Mouse (Mus musculus) hindbrain, embryonic 15.5 days (tissue): Measurements from ENCODE around the gene Fam45a. TPM values are rescaled to one million over a fixed set of nuclear protein-coding genes. Genes with fewer than 3 reads are reported as not detected.
"Not testable (repeated sequence)": the region's sequence is repeated elsewhere in the genome, so short reads cannot be mapped to it uniquely, and the experiment has no call there.

Experiments used
- ATAC-seq: fragments of 200-750 bp; cut with Nextera tagmentation; 2 replicates; pipeline ENCODE4 v1.8.0; 2017; ENCODE audit warnings: low read depth, moderate number of reproducible peaks, moderate TSS enrichment; ENCODE audit not compliant: low FRiP score
- H3K27ac ChIP-seq: fragments of 300-500 bp; sonication (generic); replicated peaks from 2 replicates; pipeline ENCODE4 v1.5.1; 2015; ENCODE audit warnings: mild to moderate bottlenecking, inconsistent platforms
- H3K27me3 ChIP-seq: fragments of 300-500 bp; sonication (generic); 2 replicates; pipeline ENCODE4 v1.6.1; 2015; ENCODE audit warnings: control low read depth, inconsistent platforms
- H3K36me3 ChIP-seq: fragments of 300-500 bp; sonication (generic); 2 replicates; pipeline ENCODE4 v1.6.1; 2015; ENCODE audit warnings: control low read depth, inconsistent platforms
- H3K4me1 ChIP-seq: fragments of 300-500 bp; sonication (generic); replicated peaks from 2 replicates; pipeline ENCODE4 v1.6.1; 2015; ENCODE audit warnings: control low read depth, inconsistent platforms
- H3K4me2 ChIP-seq: fragments of 300-500 bp; sonication (generic); 2 replicates; pipeline ENCODE4 v1.6.1; 2015; ENCODE audit warnings: moderate library complexity, mild to moderate bottlenecking, inconsistent platforms
- H3K4me3 ChIP-seq: fragments of 300-500 bp; sonication (generic); 2 replicates; pipeline ENCODE4 v1.5.1; 2015; ENCODE audit warnings: mild to moderate bottlenecking, inconsistent platforms
- H3K9ac ChIP-seq: fragments of 300-500 bp; sonication (generic); 2 replicates; pipeline ENCODE4 v1.6.1; 2015; ENCODE audit warnings: inconsistent platforms
- H3K9me3 ChIP-seq: fragments of 300-500 bp; sonication (generic); 2 replicates; pipeline ENCODE4 v1.6.1; 2016; ENCODE audit warnings: control low read depth, inconsistent platforms
- WGBS: fragments of 180-500 bp; shearing (Covaris S2); methylation state at CpG from one replicate; pipeline ENCODE4 v1.1.7; 2015; 5-methylcytosine and 5-hydroxymethylcytosine counted together
- microRNA-seq: library from miRNA; unstranded; fragments of <30 nt; microRNA quantifications from one replicate; pipeline ENCODE4, GENCODE M21; 2016
- polyA plus RNA-seq: library from polyadenylated mRNA; unstranded; fragments of >200 nt; fragmentation: Nextera tagmentation; extraction: Ambion mirVana; gene quantifications from 2 replicates; pipeline ENCODE4 v1.2.1, GENCODE M21; 2015

The Fam45a gene
- polyA plus RNA-seq, 1 experiment from 2014 or later = 41.2 TPM

DNA sequence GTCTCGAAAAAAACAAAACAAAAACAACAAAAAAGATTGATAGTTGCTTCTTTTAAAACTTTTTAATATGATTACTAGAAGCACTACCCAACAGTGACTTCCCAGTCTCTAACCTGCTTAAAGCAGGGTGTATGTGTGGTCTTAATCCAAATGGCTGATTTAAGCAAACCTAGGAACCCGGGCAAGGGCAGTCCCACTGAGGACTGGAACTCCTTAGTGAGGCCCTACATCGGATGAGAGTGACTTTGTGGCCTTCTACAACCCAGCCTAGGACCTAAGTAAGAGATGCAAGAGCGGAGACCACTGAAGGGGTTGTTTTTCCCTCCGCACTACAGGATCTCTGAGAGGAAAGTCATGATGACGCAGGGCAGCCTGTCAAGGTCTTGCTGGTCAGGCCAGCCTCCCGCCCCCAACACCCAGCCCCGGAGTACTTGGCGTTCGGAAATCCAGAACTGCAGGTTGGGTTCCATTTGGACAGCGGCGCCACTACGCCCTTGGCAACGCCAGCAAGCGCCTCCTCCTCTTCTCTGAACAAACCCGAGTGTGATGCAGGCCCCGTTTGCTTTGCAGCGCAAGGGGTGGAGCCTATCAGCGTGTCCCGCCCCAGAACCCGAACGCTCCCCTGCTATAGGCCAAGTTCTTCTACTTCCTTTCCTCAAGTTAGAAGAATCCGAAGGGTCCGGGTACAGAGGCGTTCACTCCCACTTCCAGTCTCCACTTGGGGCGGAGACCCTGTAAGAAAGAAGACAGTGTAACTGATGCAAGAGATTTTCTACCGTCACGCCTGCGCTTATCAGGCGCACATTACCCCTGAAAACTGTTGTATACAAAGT is 49.7 kb downstream of the Fam45a start, which contains the start of gene Sfxn4:
Sfxn4 (minus strand) TSS at position 612 of the 833 bp plus-strand sequence.
- ATAC-seq = peak; percentile 98
- H3K4me3 ChIP-seq = peak within 1 kb of the TSS; percentile 53
- H3K9me3 ChIP-seq = no peaks in the 10 kb centered on the region
- peak within 1 kb of the TSS; percentile 80 for H3K27ac ChIP-seq
- no peaks in the 10 kb centered on the region for H3K27me3 ChIP-seq
- H3K4me2 ChIP-seq = peak within 1 kb of the TSS; percentile 63
- H3K9ac ChIP-seq = peak within 1 kb of the TSS; percentile 63
- WGBS = 3% methylated on average over 30 of the region's 30 CpGs
- H3K36me3 ChIP-seq = peaks cover 19% of the 10 kb centered on the region
- H3K4me1 ChIP-seq = peaks cover 9% of the 10 kb centered on the region

DNA sequence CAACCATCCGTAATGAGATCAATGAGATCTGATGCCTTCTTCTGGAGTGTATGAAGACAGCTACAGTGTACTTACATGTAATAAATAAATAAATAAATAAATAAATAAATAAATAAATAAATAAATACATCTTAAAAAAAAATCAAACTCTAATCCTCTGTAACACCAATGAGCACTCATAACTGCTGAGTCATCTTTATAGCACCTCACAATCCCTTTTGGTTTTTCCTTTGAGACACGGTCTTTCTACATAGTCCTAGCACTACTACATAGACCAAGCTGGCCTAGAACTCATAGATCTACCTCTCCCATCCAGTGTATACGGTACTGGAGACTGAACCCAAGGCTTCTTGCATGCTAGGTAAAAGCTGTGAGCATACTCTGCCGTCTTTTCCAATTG is 54.8 kb downstream of the Fam45a start:
- not testable (repeated sequence) for H3K27me3 ChIP-seq, H3K4me3 ChIP-seq, H3K9me3 ChIP-seq, H3K27ac ChIP-seq, H3K4me2 ChIP-seq, ATAC-seq, H3K9ac ChIP-seq, H3K4me1 ChIP-seq
- 97% methylated on average over 4 of the region's 4 CpGs for WGBS
- peaks cover 32% of the 10 kb centered on the region for H3K36me3 ChIP-seq

DNA sequence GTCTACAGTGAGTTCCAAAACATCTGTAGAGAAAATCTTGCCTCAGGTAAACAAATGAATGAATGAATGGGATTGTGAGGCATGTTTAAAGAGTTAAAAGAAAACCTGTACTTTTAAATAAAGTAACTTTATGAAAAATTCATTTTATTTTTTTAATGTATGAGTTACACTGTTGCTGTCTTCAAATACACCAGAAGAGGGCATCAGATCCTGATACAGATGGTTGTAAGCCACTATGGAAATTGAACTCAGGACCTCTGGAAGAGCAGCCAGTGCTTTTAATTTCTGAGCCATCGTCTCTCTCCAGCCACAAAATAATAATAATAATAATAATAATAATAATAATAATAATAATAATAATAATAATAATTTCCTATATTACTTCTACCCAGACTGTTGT is 59.1 kb downstream of the Fam45a start:
- H3K4me3 ChIP-seq = no peak overlapping the region
- peaks cover 13% of the 10 kb centered on the region; the same call in 1 of the 2 replicates for H3K36me3 ChIP-seq

DNA sequence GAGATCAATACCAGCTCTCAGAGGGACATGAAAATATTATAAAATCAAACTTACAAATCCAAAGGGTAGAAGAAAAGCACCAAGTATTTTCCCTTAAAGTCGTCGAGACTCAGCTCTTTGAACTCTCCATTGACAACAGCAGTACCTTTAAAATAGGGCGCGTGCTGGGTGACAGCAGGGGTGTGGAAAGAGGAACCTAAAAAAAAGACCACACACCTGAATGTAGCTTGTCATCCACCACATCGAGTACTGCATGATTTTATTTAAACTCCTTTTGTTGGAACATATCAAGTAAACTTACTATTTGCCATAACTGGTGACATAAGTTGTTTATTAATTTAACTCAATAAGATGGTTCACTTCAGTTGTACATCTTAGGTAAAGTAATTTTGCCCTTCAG is 60.0 kb downstream of the Fam45a start:
- H3K4me1 ChIP-seq = peaks cover 16% of the 10 kb centered on the region; the same call in 1 of the 2 replicates
- no peak overlapping the region for H3K4me2 ChIP-seq
- WGBS = 91% methylated on average over 5 of the region's 5 CpGs
- H3K36me3 ChIP-seq = peaks cover 13% of the 10 kb centered on the region; the same call in 1 of the 2 replicates
- no peaks in the 10 kb centered on the region for H3K27me3 ChIP-seq
- ATAC-seq = no peak
- H3K4me3 ChIP-seq = no peak overlapping the region
- no peaks in the 10 kb centered on the region for H3K9me3 ChIP-seq
- no peak overlapping the region for H3K9ac ChIP-seq
- no peak overlapping the region for H3K27ac ChIP-seq

More for the DNA sequence above, 59.1 kb downstream of the Fam45a start:
- H3K27ac ChIP-seq = no peak overlapping the region
- ATAC-seq = no peak
- WGBS = 85% methylated on average over 1 of the region's 1 CpGs
- H3K9ac ChIP-seq = no peak overlapping the region
- no peaks in the 10 kb centered on the region for H3K9me3 ChIP-seq
- no peak overlapping the region for H3K4me2 ChIP-seq
- peaks cover 16% of the 10 kb centered on the region; the same call in 1 of the 2 replicates for H3K4me1 ChIP-seq
- H3K27me3 ChIP-seq = no peaks in the 10 kb centered on the region

DNA sequence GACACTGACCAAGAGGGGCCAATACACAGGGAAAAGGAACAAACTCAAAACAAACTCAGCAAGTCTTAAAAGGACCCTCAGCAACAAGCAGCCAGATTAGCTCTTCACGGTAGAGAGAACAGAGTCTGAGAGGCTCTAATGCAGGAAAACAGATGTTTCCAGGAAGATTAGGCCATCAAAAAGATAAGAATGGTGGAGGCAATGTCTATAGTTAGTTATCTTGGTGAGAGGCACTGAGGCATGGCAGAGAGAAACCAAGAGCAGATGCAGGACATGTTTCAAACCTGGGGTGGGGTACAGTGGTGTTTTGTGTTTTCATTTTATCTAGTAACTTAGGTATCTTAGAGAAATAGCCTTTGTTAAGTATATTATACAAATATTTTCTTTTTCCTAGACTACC is 60.9 kb downstream of the Fam45a start:
- Histone ChIP-seq H3K4me1 (peaks cover 16% of the 10 kb centered on the region; the same call in 1 of the 2 replicates), H3K4me3 (no peak overlapping the region)
- 61% methylated on average over 1 of the region's 1 CpGs for WGBS

DNA sequence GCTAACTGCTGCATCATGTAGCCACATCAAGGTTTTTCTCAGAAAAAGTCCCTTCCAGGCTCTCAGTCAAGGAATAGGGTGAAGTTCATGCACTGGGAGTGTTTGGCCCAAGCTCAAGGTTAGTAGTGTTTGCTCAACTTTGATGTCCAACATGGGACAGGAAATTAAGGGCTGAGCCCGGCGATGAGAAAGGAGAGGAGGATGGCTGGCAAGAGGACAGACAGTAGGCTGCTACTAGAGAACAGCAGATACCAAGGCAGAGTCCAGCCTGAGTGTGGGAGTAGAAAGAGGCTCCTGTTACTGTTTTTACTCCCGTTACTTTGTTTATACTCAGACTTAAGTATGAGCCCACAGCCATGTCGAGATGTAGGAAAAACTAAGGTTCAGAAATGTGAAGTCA is 62.1 kb downstream of the Fam45a start:
- H3K9ac ChIP-seq = no peak overlapping the region
- no peaks in the 10 kb centered on the region for H3K27me3 ChIP-seq
- no peak for ATAC-seq
- peaks cover 16% of the 10 kb centered on the region; the same call in 1 of the 2 replicates for H3K4me1 ChIP-seq
- H3K4me2 ChIP-seq = peak overlapping the region; percentile 76
- no peaks in the 10 kb centered on the region for H3K9me3 ChIP-seq
- H3K27ac ChIP-seq = 0 out of 2 replicates have a peak overlapping the region, but pooled peaks have one; percentile 72
- WGBS = 31% methylated on average over 4 of the region's 4 CpGs
- H3K4me3 ChIP-seq = peak overlapping the region; percentile 58
- peaks cover 10% of the 10 kb centered on the region; the same call in 1 of the 2 replicates for H3K36me3 ChIP-seq

More for the DNA sequence above, 60.9 kb downstream of the Fam45a start:
- Histone ChIP-seq H3K9me3 (no peaks in the 10 kb centered on the region), H3K9ac (no peak overlapping the region), H3K27ac (no peak overlapping the region), H3K36me3 (peaks cover 13% of the 10 kb centered on the region; the same call in 1 of the 2 replicates), H3K27me3 (no peaks in the 10 kb centered on the region), H3K4me2 (no peak overlapping the region)
- ATAC-seq = no peak

DNA sequence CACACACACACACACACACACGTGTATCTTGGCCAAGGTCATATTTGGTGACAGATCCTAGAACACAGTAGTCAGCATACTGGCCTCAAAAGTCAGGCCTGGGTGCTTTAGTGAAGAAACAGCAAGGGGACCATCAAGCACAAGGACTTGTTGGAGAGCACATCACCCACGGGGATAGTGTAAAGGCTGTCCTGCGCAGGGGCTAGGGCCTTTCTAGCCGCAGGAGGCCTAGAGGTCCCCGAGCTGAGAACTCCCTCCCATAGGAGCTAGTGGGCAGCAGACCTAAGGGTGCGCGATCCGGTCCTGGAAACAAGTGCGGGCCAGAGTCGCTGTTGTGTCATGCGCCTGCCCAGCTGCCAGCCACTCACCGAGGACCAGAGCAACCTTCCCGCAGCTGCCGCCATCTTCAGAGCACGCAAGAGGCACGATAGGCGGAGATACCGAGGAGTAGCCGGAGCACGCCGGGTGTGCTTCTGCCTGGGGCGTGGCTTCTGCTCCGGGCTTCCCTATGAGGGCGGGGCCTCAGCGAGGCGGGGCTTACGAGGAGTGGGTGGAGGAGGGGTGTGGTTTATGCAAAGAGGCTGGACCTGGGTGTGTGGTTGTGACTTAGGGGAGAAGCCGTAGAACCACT is 62.8 kb downstream of the Fam45a start, which contains the start of gene Prdx3:
Prdx3 (minus strand) TSS at position 493 of the 631 bp plus-strand sequence.
- Histone ChIP-seq H3K27me3 (no peaks in the 10 kb centered on the region), H3K36me3 (peaks cover 9% of the 10 kb centered on the region; the same call in 1 of the 2 replicates), H3K9ac (peak within 1 kb of the TSS; percentile 64), H3K9me3 (no peaks in the 10 kb centered on the region), H3K4me1 (peaks cover 16% of the 10 kb centered on the region; the same call in 1 of the 2 replicates), H3K4me3 (peak within 1 kb of the TSS; percentile 58), H3K4me2 (peak within 1 kb of the TSS; percentile 76), H3K27ac (peak within 1 kb of the TSS; percentile 72)
- ATAC-seq = peak; percentile 98
- WGBS = under 1% methylated on average over 28 of the region's 28 CpGs

DNA sequence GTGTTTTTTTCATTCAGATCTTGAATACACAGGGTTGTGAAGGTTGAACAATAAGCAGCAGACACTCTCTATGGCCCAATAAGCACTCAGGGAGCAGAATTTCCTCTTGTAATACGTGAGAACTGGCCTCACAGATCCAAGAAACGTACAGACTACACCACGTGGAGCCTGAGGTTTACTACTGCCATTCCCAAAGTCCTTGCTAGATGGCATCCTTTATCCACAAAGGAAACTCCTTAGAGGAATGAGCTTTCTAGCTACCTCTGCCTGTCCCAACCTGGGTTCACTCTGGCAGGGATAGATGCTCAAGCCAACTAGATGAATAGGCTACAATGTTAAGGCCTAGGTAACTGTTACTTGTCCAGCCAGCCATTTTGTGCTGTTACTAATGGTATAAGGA is 71.7 kb downstream of the Fam45a start:
- H3K9me3 ChIP-seq = no peaks in the 10 kb centered on the region
- ATAC-seq = 0 out of 2 replicates have a peak, but pooled peaks have one; percentile 38
- no peaks in the 10 kb centered on the region for H3K27me3 ChIP-seq
- no peak overlapping the region for H3K27ac ChIP-seq
- H3K4me2 ChIP-seq = no peak overlapping the region
- no peaks in the 10 kb centered on the region for H3K4me1 ChIP-seq
- WGBS = 6% methylated on average over 3 of the region's 3 CpGs
- H3K36me3 ChIP-seq = no peaks in the 10 kb centered on the region
- H3K4me3 ChIP-seq = no peak overlapping the region
- H3K9ac ChIP-seq = no peak overlapping the region

Small RNAs within 50 kb of the gene (microRNA-seq; reads per million reads assigned to microRNA genes)
- not detected for gene mmu-mir-3084-1

Other genes with a start within 250 kb of the Fam45a start
- 23.8 and 24.1 TPM in 2 replicates for gene Cacul1, start 230.6 kb upstream of the Fam45a start, polyA plus RNA-seq
- gene Nanos1, start 55.6 kb upstream of the Fam45a start, polyA plus RNA-seq = 19.4 and 19.7 TPM in 2 replicates
- 101 and 107 TPM in 2 replicates for gene Eif3a, start 20.9 kb upstream of the Fam45a start, polyA plus RNA-seq
- gene Sfxn4, start 49.9 kb downstream of the Fam45a start, polyA plus RNA-seq = 12.5 and 12.8 TPM in 2 replicates
- 109 and 112 TPM in 2 replicates for gene Prdx3, start 63.0 kb downstream of the Fam45a start, polyA plus RNA-seq
- 1.6 and 2.0 TPM in 2 replicates for gene Grk5, start 78.2 kb downstream of the Fam45a start, polyA plus RNA-seq